Mouse (Mus musculus): ENCODE data around the gene Xpc. TPM values are rescaled to one million over a fixed set of nuclear protein-coding genes. Genes with fewer than 3 reads are reported as not detected.
A peak's percentile ranks its signal among the peaks of the same experiment; 100 is the strongest.

The Xpc gene
- total RNA-seq, 2 experiments from 2014 or later = 11.8 to 13.0 TPM

DNA sequence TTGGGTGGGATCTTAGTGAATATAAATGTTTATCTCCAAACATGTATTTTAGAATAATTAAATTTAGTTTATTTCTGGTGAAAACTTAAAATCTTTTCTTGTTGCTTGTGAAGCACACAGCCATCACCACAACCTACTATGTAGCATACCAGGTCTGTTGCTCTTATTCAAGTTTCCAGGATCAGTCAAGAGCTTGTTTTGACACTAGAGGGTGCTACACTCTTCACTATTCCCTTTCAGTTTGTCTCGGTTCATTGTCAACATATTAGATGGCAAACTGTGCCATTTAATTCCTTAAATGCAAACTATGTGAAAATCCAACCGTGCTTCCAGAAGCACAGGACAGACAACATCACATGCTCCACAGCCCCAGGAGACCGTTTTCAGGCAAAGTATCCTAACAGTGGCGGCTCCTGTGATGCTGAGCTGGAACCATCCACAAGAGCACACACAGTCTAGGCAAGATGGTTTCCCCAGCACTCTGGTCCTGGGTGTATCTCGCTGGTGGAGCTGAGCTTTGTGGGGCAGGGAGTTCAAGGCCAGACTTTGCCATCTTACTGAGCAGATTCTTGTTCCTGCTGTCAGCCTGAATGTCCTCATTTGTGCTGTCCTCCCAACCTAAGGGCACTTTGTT is 11.7 kb upstream of the Xpc start:
- DNase-seq (ENCODE audit: low spot score in 2 of 2) = peak in 1 of 2 experiments; percentile 69

DNA sequence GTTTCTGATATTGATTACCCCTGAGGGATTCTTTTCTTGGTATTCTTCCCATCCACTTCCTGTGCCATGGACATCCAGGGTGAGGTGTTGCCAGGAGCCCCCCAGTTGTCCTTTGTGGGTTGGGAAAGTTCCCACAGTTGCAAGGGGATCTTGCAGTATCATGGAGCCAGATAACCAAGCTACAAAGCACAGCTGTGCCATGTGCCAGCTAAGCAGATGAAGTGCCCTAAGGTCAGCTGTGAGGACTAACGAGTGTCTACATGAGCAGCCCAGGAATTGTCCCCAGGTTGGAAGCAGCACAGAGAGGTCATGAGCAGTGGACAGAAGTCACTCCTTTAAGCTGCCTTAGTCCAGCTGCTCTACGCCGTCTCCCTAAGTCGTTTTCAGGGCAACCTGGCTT is 9.9 kb upstream of the Xpc start:
- DNase-seq (ENCODE audit: low spot score in 2 of 2) = no peak

DNA sequence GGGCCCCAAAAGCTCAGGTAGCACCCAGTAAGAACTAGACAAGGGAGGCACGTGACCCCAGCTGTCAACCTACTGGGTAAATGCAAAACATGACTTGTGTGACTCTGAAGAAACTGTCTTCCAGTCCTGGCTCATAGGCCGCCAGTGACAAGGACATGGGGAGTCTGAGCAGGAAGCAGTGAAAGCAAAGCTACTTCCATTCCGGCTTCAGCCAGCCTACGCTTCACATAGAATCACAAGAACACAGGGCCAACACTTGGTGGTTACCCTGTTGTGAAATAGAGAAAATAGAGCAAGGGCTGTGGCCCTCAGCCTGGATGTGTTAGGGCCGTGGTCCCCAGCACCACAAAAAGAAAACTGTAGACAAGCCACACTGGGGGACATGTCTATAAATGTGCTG is 7.1 kb upstream of the Xpc start:
- DNase-seq (ENCODE audit: low spot score in 2 of 2) = no peak

DNA sequence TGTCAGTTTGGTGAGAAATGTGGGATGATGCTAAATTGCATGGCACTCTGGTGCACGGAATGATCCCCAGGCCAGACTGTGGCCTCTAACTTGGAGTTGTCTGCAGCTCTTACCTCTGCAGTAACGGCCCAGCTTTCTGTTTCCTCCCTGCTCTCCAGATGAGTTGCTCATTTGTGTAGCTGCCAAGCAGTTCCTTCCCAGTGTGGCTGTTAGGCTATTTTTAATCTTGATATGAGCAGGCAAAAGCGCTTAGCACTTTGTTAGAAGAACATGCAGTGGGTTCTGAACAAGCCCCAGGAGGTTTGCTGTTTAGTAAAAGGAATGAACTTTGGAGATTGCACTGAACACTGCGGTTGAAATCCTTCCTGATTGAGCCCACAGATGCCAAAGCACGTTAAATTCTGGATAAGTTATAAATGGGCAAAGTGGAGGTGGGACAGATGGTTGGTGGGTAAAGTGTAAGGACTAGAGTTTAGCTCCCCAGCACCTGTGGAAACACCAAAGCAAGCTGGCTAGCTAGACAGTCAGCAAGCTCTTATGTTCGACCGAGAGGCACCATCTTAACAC is 2.8 kb upstream of the Xpc start:
- DNase-seq (ENCODE audit: low spot score in 2 of 2) = no peak

DNA sequence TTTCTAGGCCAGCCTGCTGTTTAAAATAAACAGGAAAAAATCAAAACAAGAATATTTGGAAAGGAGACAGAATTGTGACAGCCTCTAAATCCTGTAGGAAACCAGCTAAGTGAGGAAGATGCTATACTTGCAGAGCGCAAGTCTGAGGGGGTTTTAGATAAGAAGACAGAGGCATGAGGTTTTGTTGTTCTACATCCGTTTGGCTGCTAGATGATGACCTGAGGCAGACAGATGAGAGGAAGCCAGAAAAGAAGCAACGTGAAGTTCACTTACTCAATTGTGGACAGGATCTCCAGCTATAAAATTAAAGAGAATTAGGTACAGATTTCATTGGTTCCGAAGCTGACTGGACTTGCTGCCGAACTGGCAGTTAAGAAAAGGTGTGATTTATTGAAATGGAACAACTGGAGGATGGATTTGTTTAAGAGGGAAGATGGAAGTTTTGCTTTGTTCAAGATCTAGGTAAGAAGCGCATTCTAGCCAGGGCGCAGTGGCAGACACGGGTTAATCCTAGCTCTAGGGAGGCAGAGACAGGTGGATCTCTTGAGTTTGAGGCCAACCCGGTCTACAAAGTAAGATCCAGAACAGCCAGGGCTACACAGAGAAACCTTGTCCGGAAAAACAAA is 838 bp downstream of the Xpc start:
- no peak for DNase-seq (ENCODE audit: low spot score in 2 of 2)

DNA sequence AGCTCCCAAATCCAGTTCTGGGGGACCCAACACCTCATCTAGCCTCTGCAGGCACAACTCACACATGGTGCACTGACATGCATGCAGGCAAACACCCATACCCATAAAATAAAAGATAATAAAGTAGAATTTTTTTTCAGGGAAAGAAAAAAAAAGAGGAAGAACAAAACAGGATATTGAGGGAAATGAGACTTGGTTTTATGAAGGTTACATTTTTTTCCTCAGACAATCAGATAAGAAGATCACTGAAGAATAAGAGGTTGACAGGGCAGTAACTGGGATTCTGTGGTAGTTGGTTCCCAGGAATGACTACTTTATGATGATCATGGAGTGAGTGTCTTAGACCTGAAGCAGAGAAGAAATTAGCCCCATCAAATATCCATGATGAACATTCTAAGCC is 1.6 kb downstream of the Xpc start:
- no peak for DNase-seq (ENCODE audit: low spot score in 2 of 2)

DNA sequence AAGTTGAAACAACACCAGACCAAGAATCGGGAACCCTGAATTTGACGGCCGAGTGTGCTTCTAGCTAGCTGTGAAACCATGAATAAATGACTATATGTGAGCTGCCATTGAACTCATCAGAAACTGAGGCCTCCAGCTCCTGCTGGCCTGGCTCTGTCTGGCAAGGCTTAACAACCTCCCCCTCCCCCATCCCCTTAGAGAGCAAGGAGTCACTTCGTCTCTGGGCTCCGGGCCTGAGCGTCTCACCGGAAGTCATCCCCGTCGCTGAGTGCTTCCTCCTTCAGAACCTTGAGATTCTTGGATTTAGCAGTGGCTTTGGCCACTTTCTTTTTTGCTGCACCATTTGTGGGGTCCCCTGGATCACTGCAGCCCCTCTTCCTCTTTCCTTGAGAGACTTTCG is 5.5 kb downstream of the Xpc start:
- no peak for DNase-seq (ENCODE audit: low spot score in 2 of 2)

DNA sequence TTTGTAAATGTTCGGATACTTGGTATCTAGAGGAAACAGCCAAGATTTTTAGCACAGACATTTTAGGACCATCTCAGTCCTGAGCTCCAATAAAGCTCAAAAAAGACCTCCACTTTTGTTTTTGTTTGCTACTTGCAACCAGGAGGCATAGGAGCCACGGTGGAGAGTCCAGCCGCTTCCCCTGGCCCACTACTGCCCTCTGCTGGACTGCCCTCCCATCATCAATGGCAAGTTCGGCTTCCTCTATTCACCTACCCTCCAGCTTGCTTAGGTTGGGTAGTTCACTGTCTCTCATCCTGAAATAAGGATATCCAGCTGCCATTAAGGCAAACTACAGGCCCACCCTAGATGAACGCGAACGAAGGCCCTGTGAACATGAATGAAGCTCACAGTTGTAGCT is 6.4 kb downstream of the Xpc start:
- DNase-seq (ENCODE audit: low spot score in 2 of 2) = peak; percentile 40 to 49

DNA sequence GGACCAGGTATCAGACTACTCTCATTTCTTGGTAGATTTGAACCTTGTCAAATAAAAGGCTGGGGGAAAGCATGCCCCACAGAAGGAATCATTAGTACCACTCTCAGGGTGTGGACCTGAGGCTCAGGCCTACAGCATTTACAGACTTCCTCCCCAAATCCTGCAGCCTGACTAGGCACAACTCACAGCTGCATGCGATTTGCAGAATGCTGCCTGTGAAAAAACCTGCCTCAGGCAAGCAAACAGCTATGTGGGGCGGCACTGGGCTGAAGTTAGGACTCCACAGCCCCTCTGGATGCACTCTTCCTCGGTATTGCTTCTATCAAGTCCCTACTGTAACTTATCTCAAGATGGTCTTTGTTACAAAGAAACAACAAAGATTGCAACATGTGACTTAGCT is 7.6 kb downstream of the Xpc start:
- DNase-seq (ENCODE audit: low spot score in 2 of 2) = no peak

DNA sequence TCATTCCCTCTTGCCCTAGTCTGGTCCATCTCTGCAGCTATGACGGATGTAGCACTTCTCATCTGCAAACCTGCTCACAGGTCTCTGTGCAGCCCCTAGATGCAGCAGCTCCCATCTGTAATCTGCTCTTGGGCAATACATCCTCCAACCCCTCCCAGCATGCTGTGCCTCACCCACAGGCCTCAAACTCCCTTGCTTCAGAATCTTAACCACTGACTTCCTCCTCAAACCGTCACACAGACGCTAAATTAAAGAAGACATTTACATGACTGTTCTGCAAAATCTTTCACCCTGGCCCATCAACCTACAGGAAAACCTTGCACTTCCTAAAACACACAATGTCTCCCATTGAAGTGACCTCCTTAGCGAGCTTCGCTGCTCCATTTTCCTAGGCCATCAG is 9.7 kb downstream of the Xpc start:
- no peak for DNase-seq (ENCODE audit: low spot score in 2 of 2)

DNA sequence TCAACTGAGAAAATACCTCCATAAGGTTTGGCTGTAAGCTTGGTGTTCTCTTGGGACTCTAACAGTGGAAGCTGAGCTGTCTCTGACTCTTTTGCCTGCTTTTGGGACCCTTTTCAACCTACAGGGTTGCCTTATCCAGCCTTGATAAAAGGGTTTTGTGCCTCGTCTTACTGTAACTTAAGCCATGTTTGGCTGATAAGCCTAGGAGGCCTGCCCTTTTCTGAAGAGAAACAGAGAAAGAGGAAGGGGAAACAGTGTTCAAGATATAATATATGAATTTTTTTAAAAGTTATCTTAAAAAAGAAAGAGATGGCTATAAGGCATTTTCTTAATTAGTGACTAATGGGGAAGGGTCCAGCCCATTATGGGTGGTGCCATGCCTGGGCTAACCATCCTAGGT is 12.4 kb downstream of the Xpc start:
- DNase-seq (ENCODE audit: low spot score in 2 of 2) = no peak

DNA sequence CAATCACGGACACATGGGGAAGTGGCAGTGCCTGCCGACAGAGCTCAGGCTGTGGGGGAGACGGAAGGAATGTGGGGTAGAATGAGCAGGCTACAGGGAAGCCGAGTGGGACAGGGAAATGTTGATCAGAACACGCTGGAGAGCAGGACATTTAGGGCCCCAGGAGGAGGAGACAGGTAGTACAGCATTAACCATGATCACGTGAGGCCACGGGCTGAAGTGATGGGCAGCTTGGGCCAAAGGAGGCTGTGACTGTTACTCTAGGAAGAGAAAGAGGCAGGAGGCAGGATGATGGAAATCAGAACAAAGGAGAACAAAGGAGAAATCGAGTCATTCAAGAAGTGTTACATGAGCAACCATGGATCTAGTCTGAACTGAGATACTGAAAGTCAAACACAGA is 21.2 kb downstream of the Xpc start:
- no peak for DNase-seq (ENCODE audit: low spot score in 2 of 2)

DNA sequence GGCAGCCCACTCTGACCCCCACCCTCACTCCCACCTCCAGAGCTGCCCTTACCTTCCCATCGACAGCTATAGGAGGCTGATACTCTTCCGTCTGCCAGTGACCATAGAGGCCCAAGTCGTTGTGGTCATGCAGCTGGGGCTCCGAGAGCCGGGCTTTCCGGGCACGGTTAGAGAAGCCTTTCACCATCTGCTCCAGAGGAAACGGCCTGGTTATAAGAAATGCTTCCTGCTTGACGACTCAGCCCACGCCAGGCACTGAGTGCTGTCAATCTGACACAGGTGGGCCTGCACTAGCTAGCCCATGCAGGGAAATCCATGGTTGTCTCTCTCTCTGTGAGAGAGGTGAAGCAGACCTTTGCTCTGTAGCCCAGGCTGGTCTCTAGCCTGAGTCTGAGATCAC is 22.6 kb downstream of the Xpc start:
- no peak for DNase-seq (ENCODE audit: low spot score in 2 of 2)

DNA sequence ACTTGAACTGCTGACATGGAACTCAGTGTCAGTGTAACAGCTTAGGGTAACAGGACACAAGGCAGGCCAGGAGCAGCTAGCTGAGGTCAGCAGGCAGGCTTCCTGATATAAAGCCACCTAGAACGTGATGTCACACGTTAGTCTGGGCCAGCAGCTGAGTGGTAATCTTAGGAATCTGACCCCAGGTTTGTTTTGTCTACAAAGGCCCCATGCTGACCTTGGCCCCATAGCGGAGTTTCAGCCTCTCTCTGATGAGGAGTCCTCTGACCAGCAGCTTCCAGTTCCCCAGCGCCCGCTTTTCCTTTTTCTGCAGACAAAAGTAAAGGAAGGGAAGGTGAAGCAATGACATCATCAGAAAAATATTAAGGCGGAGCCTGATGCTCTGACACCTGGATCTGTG is 24.7 kb downstream of the Xpc start:
- DNase-seq (ENCODE audit: low spot score in 2 of 2) = no peak

DNA sequence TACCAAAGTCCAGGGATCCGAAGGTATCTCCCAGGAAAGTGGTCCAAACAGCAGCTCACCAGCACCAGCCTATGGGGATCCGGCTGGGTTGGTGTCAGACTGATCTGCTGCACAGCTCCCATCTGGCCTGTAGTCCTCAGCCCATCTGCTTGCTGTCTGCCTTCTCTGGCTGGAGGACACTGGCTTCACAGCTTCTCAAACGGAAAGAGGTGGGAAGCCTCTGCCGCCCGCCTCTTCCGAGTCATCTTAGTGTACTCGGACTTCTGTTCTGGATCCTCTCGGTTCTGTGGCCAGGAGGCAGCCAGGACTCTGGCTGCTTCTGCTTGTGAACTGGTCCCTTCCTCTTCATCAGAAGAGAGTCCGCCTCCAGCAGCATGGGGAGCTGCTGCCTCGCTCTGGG is 25.8 kb downstream of the Xpc start:
- DNase-seq (ENCODE audit: low spot score in 2 of 2) = peak in 1 of 2 experiments; percentile 36

DNA sequence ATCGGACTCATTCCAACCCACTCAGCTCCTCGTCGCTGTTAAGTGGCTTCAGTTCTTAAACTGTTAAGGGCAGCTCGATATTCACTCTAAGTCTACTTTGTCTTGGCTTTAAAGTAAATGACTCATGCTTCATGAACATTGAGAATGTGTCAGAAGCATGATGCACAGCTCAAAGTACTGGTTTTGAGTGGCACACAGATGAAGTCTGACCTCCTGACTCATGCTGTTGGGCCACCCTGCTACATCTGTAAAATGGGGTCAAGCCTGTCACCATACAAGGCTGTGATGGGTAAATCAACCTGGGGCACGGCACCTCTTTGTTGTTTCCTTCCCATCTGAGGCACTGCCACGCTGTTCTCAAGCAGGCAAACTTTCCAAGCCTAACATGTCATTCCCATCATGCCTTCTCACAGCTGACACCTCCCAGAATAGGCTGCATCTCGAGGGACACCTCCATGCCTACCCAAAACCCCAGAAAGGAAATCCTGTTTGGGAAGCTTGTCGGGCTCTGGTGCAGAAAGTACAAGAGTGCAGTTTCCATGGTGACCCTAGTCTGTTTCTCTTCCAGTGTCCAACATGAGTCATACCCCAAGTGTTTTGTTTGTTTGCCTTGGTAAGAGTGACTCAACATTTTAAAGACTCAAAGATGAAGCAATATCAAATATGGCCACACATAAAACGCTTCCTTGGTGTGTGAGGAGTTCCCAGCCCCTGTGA is 27.0 kb downstream of the Xpc start:
- no peak for DNase-seq (ENCODE audit: low spot score in 2 of 2)

DNA sequence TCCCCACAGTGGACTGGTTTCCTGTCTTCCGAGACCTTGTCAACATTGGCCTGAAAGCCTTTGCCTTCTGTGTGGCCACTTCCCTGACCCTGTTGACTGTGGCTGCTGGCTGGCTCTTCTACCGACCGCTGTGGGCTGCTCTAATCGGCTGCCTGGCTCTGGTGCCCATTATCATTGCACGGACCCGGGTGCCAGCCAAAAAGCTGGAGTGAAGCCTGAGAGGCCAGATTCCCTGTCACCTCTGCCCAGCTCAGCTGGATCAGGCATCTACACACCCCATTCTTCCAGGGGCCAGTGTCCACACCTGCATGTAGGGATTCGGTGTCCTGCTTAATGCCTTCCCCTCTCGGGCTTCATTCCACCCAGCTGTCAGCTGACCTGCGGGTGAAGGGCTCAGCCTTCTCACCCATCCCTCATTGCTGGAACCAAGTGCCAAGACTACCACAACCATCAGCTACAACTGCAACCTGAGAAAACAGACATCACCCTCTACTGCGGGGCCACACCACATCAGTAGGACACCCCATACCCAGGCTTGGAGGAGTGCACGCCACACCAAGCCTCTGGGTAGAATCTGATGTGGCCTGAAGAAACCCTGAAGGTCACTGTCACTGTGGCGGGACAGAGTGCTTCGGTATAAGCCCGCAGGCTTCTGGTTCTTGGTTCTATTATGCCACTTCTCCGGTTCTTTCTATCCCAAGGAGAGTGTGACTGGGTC is 28.8 kb downstream of the Xpc start:
- no peak for DNase-seq (ENCODE audit: low spot score in 2 of 2)

DNA sequence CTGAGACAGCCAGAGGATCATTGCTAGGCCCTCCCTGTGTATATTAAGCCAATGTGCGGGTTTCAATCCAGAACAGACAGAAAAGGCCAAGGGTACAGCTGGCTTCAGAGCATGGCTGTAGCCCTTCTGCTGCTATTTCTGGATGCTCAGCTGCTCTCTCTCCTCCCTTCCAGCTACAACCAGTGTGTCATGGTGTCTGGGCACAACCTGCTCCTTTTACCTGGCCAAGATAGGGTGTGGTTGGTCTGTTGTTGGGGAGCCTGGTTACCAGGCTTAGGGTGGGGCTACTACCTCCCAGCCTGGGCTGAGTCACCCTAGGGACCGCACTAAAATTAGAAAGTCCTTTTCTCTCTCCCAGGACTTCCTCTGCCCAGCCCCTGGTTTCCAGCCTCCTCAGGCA is 32.3 kb downstream of the Xpc start:
- no peak for DNase-seq (ENCODE audit: low spot score in 2 of 2)

DNA sequence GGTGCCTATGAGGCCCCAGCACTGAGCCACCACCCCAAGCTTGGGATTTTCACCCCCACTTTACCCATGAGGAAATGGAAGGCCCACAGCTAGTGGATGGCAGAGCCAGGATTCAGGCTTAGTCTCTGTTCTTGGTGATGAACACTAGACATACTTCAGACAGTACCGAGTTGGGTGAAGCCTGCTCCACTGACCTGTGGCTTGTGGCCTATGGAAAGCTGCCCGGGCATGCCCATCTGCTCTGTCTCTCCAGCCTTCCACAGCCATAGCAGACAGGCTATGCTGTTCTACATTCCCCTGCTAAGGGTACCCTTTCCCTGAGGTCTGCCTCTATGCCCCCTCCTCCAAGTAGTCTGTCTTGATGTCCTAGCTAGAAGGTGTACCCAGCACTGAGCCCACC is 39.1 kb downstream of the Xpc start:
- DNase-seq (ENCODE audit: low spot score in 2 of 2) = no peak

DNA sequence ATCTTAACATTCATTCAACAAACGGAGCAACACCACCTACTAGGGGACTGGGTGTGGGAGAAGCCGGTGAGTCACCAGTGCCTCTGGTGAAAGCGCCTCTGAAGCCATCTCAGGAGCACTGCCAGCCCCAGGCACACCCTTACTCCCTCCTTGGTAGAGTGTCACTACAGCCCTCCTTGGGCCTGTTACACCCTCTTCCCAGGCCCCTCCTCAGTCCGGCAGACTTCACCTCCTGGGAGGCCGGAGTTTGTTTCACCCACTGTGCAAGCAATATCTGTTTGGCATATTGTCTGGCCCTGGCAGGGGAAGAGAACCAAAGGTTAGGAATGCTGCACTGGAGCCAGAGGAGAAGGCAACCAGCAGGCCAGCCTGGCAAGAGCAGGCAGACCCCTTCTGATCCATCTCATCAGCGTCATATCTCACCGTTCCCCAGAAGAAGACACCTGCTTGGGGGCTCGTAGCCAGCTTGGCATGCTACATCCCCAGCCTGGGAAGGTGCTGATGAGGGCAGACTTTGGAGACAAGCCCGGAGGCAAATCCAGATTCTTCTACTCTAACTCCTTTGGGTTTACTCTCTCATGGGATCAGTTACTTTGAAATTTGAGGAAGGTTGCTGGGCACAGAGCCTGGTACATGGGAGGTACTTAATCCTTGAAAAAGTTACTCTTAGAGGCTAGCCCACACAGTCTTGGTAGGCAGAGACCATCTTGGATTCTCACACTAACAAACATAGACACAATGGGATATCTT is 41.1 kb downstream of the Xpc start:
- DNase-seq (ENCODE audit: low spot score in 2 of 2) = no peak

DNA sequence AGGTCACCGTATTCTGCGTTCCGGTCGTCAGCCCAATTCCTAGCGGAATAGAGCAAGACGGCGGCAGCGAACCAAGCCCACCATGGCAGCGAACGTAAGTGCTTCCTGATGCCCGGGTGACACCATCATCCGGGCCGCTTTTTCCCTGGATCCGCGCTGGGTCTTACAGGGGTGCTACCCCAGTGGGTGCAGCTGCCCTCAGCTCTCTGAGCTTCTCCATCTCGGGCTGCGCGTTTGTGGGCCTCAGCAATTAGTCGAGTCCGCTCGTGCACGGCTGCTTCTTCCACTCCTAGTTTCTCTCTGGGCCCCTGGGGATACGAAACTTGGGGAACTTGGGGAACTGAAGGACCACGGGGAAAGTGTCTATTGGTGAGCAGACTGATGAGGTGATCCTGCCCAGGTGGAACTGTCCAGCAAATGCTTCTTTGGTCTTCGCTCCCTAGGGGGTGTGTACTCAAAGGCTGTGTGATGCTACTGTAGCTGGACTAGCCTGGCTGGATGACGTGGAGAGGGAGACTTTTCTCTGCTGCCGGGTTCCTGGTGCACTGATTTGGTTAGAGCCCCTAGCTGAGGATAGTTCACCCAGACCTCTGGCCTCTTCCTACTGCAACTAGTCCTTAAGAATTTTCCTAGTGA is 41.8 kb downstream of the Xpc start:
- no peak for DNase-seq (ENCODE audit: low spot score in 2 of 2)

All from layer of hippocampus, postnatal 14 days (tissue).